Mouse (Mus musculus) heart, postnatal 36 days (tissue): ENCODE data around the gene 1300017J02Rik. TPM values are rescaled to one million over a fixed set of nuclear protein-coding genes. Genes with fewer than 3 reads are reported as not detected.
"Not testable (repeated sequence)": the region's sequence is repeated elsewhere in the genome, so short reads cannot be mapped to it uniquely, and the experiment has no call there.

ENCODE experiments used
- DNase-seq, 2 experiments: peaks; one replicate each; pipeline ENCODE4 v3.0.0; 2021 to 2022
- intact Hi-C: fragments of 180-260 bp; cut with DNase I; formaldehyde crosslinking; loops from one replicate; pipeline ENCODE4 v1.15.1; 2025
- total RNA-seq, 2 experiments: library from RNA; stranded (reverse); gene quantifications; 2 replicates each; pipeline ENCODE4 v1.2.3; 2021

The 1300017J02Rik gene
- not detected for total RNA-seq

DNA sequence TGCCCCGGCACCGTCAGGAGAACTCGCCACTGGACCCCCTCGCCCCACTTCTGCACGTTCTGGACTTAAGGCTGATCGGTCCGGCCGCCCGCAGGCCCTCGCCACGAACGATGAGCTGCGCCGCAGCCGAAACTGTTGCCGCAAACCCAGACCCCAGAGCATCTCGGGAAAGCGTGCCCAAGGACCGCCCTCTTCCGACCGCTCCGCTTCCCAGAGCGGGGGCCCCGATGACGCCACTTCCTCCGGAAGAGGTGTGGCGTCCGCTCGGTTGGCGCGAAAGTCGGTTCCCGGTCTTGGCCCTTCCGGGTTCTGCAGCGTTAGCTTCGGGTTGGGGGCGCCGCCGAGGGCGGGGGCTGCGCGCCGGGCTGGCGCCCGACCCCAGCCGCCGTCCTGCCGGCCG, at the start of gene 1300017J02Rik, which contains the start of gene Topbp1:
1300017J02Rik (minus strand) TSS at position 156 of the 400 bp plus-strand sequence.
Topbp1 (plus strand) TSS at position 289 of the 400 bp plus-strand sequence.
- DNase-seq, result peak; percentile 92 to 94
- intact Hi-C loops, result loop anchor here (2.0 to 10.0 kb wide), 5 partner anchors 62 to 680 kb away; partner anchors contain the start of genes Anapc13 and Cep63

DNA sequence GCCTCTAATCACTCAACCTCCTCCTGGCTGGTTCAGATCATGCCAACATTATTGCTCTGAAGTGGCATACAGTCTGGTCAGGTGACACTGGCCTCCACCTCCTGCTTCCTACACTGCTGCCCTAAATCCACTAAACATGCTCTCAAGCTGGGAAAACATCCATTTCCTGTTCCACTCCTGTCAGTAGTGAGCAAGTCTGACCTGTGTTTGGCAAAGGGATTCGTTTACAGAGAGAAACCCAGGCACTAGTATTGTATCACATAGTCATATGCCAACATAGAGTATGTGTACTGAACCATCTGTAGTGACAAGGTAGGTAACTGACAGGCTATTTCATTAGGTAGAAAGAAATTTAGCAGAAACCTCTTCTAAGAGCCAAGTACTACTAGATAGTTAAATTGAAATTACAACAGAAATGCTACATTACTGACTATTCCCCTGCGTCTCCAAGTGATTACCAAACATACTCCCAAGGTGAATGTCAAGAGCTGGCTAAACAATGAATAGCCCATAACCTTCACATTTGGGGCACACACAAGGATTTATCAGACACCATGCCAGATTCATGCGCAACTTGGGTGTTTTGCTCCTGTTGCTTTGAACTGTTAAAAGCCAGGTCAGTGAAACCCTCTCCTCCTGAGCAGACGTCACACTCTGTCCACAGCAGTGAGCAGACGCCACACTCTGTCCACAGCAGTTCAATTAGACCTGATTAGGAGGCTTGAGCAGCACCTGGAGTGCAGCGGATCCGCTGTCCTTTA, 48.8 kb upstream of the 1300017J02Rik start:
- DNase-seq, intact Hi-C loops: not testable (repeated sequence)

DNA sequence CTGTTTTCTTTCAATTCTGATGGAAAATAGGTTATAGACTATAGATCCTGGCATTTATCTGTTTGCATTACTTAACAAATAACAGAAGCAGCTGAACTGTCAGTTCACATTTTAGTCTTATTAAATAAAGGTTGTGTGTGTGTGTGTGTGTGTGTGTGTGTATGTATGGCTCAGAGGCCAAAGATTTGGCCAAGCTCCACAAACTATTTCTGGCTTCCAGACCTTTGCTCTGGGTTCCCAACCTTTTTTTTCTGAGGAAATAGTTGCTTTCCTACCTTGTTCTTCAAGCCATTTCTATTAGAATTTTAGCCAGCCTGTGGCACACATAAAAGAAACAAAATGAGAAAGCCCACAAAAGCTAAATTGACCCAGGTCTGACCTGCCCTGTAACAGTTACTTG, 43.9 kb upstream of the 1300017J02Rik start:
- intact Hi-C loops, result no loop called here
- no peak for DNase-seq

DNA sequence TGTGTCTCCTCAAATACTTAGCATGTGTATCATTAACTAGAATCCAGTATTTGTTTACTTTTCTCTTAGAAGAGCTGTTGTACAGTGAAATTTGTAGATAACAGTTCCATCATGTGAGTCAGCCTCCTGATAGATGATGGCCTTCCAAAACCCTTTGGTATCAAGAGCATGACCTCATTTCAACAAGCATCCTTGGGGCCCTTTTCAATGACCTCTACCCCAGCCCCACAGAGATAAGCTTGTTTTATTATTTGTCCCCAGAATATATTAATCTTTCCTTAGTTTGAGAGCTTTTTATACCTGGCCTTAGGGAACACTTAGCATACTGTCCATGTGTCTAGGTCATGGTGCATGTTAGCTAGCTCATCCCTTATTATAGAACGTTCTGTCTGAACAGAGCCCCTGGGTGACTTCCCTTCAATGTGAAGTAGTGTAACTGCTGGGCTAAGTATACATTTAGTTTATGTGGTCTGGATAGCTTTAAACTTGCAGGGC, 43.2 kb upstream of the 1300017J02Rik start:
- intact Hi-C loops, result no loop called here

DNA sequence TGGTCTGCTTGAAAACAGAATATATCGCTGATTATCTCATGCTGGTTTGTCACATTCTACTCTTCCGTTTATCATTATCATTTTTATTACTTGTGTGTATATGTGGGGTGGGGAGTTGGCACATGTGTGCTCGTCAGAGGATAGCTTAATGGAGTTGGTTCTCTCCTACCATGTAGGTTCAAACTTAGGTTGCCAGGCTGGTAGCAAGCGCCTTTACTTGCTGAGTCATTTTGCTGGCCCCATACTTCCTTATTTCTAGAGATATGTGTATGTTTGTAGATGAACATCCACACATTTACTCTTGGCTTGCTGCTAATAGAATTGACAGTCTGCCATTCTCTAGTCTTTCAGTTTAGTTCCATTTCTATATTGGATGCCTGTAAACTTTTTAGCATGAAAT, 42.2 kb upstream of the 1300017J02Rik start:
- intact Hi-C loops, result no loop called here
- no peak for DNase-seq

More for the DNA sequence above, 43.2 kb upstream of the 1300017J02Rik start:
- no peak for DNase-seq

DNA sequence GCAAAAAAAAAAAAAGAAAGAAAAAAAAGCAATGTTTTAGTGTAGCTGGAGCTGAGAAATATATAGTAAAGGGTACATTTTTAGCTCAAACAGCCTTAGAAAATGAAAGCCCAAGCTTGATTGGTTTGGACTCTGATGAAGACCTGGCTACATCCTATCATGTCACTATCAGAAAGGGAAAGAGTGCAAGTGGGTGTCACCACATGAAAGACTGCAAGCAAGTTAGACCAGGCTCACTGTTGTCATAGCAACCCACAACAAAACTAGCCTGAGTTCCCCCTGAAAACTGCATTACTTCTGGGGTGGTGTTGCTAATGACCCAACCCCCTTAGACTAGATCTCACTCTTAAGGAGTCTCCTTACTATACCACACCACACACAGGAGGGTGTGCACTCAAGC, 32.0 kb upstream of the 1300017J02Rik start:
- no peak for DNase-seq
- intact Hi-C loops, result no loop called here

DNA sequence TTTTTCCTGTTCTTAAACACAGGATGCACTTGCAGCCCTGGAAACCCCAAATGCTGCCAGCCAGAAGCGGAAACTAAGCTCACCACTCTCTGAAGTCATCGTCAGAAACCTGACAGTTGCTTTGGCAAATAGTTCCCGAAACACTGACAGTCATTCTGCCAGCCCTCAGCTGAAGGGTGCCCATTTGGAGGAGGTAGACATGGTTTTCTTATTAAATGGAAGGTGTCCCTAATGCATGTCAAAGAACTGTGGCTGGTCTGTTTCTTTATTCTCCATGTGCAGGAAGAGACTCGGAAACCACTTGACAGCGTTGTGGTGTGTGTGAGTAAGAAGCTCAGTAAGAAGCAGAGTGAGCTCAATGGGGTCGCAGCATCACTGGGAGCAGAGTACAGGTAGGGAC, 27.8 kb upstream of the 1300017J02Rik start:
- intact Hi-C loops, result no loop called here
- DNase-seq, result no peak

DNA sequence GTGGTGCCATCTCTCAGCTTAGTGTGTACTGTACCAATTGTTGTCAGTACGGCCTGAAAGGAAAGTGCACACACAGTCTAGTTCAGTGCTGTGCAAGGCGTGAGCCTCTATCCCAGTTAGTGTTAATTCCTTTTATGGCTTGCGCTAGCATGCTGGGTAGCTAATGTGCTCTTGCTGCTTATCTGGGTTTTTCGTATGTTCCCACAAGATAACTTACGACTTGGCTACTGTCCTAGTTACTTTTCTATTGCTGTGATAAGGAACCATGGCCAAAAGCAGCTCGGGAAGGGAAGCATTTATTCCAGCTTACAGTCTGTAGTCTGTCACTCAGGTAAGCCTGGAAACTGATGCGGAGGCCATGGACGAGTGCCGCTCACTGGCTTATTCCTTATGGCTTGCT, 21.6 kb upstream of the 1300017J02Rik start:
- intact Hi-C loops, result no loop called here
- no peak for DNase-seq

DNA sequence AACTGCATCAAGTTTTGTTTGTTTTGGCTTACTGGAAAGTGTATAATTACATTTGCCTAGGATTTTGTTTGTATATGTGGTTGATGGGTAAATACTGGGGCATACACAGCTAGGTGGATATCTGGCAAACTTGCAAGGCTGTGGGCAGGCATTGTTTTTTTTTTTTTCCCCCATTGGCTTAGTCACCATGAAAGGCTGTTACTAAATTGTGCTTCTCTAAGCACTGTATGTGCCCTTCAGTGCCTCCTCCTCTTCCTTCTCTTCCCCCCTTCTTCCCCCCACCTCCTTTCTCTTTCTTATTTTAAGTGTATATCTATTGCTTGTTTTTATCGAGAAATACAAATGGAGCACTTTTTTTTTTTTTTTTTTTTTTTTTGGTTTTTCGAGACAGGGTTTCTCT, 19.8 kb upstream of the 1300017J02Rik start:
- DNase-seq, result no peak
- intact Hi-C loops, result no loop called here

DNA sequence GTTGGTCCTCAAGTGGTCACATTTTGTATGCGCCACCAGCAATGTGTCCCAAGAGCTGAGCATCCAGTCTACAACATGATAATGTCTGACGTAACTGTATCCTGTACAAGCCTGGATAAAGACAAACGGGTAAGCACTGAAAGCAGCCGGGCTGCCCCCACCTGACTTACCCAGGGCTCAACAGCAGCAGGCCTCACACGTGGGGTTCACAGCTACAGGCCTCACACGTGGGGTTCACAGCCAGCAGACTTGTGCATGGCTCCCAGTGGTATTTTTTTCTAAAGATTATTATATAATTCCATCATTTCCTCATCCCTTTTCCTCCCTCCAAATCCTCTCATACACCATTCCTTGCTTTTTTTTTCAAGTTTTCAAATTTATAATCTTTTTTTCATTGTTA, 5.0 kb upstream of the 1300017J02Rik start:
- DNase-seq, result no peak
- intact Hi-C loops, result loop anchor here (10.0 kb wide), 3 partner anchors 295 to 685 kb away; partner anchors contain the start of genes Anapc13 and Cep63

DNA sequence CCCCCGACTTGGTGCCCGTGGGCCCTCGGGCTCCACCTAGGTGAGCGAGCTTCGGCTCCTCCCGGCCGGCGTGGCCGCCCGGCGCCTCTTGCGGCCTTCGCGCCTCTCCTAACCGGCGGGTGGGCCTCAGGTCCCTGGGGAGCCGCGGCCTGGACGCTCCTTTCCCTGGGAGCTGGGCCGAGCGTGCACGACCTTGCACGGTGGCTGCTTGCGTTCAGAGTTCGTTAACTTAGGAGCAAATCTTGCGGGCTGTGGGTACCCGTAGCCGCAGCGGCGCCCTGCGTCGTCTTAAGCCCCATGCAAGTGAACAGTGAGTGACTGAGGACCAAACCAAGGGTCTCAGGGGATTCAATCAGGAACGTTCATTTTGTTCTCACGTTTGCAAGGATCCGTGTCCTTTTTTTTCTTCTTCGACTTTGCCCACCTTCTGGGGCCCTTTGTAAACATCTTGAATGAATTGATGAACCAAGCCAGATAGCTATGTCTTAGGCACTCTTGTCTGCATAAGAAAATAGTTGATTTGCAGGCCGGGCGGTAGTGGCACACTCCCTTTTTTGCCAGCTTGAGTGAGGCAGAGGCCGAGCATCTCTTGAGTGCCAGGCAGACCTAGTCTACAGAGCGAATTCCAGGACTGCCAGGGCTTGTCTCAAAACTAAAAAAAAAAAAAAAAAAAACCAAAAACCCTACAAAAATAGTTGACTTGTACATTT, 605 bp upstream of the 1300017J02Rik start:
- intact Hi-C loops, result loop anchor here (2.0 to 10.0 kb wide), 4 partner anchors 61 to 681 kb away; partner anchors contain the start of genes Anapc13 and Cep63
- no peak for DNase-seq

DNA sequence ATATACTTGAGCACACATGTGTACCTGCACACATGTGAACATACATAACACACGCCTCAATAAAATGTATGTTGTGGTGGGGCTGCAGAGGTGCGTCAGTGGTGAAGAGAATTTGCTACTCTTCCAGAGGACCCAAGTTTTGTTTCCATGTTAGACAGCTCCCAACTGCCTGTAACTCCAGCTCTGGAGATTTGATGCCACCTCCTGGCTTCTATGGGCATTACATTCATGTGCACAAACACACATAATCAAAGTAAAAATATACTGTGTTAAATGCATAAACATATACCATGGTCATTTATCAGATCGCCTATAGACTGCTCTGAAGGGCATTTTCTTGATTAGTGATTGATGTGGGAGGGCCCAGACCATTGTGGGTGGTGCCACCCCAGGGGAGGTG, 2.2 kb downstream of the 1300017J02Rik start:
- intact Hi-C loops, result loop anchor here (1.0 to 10.0 kb wide), 6 partner anchors 75 to 678 kb away; partner anchors contain the start of genes Anapc13 and Cep63
- peak; percentile 56 to 68 for DNase-seq

DNA sequence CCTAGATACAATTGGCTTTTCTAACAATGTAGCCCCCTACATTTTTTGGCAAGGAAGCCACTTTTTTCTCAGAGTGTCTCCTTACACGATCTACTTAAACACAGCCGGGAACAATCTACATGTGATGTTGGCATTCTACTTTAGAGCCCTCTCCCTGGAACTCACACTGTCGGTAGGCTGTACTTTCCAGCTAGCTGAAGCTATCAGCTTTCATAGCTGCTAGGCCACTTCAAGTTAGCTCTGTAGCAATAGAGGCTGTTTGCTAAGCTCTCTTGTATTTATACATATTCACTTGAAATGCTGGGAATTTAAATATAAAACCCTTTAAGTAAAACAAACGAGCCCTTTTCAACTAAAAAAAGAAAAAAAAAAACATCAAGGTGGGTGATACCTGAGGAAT, 2.6 kb downstream of the 1300017J02Rik start:
- intact Hi-C loops, result loop anchor here (1.0 to 10.0 kb wide), 6 partner anchors 75 to 677 kb away; partner anchors contain the start of genes Anapc13 and Cep63

DNA sequence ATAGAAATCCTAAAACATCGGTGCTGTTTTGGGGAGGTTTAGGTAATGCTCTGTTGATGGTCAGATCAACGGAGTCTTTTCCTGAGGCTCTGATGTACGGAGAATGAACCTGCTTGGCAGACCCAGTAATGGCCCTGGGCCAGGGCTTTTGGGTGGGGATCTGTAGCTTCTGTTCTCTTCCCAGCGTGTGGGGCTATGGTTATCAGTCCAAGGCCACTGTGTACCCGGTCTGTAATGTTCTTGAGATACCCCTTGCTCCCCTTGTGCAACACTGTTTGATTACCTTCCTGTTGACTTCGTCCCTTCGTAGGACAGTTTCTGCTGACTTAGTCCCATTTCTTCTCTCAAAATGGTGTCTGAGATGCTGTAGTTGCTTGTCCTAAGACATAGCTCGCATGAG, 3.8 kb downstream of the 1300017J02Rik start:
- DNase-seq, result no peak
- intact Hi-C loops, result loop anchor here (5.0 to 10.0 kb wide), 4 partner anchors 74 to 676 kb away; partner anchors contain the start of genes Anapc13 and Cep63

More for the DNA sequence above, 2.6 kb downstream of the 1300017J02Rik start:
- DNase-seq, result no peak

DNA sequence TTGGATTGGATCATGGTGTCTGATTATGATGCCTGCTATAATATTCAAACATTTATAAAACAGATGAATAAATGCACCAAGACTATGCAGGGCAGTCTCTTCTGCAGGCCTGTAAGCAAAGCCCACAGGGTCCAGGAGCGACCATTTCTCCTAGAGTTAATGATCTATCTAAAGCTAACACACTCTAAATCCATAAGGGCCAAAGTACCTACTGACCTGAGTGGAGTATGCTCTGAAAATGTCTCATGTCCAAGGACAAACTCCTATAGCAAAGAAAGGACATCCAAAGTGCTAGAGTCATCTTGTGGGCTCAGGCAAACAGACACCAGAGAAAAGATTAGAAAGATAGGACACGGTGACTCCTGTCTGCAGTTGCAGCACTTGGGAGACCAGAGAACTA, 10.4 kb downstream of the 1300017J02Rik start:
- no peak for DNase-seq
- intact Hi-C loops, result no loop called here

DNA sequence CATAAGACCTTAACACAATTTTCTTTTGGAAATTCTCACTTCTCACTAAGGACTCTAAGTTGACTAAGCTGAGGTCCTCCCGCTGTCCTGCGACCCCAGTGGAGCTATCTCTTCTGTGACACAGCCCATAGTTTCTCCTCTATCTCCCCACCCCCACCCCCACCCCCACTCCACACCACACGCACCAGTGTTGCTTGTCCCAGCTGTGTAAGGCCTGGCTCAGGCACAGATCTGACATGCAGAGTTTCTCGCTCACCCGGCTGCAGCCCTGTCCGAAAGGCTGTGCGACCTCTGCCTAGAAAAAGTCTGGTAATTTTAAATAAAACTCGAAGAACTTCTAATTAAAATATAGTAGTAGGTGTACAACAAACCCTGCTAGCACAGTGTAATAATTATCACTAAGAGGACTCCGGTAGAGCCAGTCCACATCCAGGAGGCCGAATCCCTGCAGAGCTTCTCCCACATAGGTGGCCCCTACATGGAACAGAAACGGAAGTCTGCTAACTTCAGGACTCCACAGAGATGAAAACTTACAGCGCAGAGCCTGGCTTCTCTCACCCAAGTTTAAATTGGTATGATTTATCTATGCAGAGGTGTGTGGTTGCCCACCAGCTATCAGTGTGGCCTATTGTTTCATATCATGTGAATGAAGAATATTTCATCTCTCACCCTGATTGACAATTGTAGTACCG, 16.2 kb downstream of the 1300017J02Rik start:
- intact Hi-C loops, result no loop called here
- DNase-seq, result no peak

DNA sequence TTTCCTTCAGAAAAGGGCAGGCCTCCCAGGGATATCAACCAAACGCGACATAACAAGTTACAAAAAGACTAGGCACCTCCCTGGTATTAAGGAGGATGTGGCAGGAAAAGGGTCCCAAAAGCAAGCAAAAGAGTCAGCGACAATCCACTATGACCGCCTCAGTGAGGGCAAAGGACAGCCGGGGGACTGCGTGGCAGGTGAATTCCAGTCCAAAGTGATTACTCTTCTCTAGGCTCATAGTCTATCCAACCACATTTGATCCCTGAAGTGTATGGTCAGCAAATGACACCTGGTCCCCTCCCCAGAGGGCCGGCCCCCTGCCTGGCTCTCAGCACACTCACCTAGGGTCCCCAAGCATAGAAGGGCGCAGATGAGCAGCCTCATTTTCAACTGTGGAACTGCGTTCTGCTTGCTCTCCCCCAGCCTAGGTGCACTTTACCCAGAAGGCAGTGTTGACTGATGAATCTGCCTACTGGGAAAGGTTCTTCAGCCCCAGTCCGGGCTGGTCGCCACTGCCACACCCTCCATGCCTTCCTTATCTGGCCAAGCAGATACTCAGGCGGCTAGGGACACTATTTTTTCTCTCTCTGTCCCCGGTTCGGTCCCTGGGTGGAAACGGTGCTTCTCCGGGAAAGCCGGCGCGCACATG, 16.9 kb downstream of the 1300017J02Rik start:
- DNase-seq, result no peak
- intact Hi-C loops, result no loop called here

DNA sequence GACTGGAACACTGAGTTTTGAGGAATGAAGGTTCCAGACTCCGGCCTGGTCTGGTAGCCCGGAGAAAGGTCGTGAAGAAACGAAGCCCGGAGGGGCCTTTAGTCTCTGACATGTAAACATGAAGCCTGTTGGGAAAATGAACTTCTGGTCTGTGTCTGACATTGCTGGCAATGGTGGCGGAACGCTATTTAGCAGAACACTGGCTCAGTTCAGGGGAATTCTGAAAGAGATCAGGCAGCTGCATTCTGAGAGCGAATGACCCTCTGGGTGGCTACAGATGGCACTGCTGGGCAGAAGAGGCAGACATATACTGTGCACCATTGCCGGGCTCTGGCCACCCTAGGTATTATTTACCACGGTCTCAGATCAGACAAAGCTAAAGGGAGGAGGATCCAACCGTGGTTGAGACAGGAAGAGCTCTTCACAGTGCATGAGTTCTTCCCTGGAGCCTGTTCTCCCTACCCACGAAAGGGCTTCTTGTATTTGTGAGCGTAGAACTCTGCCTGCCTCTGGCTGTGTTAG, 17.9 kb downstream of the 1300017J02Rik start:
- intact Hi-C loops, result no loop called here
- no peak for DNase-seq

DNA sequence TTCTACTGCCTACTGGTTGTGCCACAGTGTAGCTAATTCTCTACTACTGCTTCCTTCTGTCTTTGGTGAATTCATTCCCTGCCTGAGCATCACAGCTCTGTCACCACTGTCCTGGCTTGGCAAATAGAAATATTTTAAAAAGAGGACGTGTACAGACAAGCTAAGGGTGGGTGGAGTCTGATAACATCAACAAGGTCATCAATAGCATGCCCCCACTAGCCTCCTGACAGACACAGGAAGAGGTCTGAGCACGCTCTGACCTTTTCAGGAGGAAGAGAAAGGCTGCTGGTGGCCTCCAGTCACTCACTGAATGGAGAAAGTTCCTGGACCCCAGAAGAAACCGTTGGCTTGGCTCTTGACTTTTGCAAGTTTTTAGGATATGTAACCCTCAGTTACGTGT, 18.5 kb downstream of the 1300017J02Rik start:
- DNase-seq, result no peak
- intact Hi-C loops, result no loop called here

DNA sequence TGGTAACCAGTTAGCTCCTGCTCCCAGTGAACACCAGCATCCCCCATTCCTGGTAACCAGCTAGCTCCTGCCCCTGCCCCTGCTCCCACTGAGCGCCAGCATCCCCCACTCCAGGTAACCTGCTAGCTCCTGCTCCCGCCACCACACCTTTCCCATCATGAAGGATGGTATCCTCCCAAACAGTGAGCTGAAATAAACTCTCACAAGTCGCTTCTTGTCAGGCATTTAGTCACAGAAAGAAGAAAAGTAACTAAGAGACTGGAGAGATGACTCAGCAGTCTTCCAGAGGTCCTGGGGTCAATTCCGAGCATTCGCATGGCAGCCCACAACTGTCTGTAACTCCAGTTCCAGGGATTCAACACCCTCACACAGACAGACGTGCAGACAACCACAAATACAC, 28.0 kb downstream of the 1300017J02Rik start:
- intact Hi-C loops, result no loop called here
- no peak for DNase-seq
